Mouse (Mus musculus) bone marrow, adult 2 months (tissue): ENCODE measurements around the gene Zbtb2.

ENCODE experiments used
- CTCF ChIP-seq: fragments of 200-500 bp; IDR thresholded peaks from 2 replicates; pipeline ENCODE4 v1.5.1; 2011; ENCODE audit warnings: low read length, control low read depth; ENCODE audit not compliant: control insufficient read depth, insufficient read depth
- POLR2A ChIP-seq: fragments of 200-500 bp; IDR thresholded peaks from 2 replicates; pipeline ENCODE4 v1.6.1; 2011; ENCODE audit warnings: low read depth, mild to moderate bottlenecking, control low read depth, low read length, borderline replicate concordance; ENCODE audit not compliant: control insufficient read depth

GRCm38 (mm10) chr10:4346489-4347135 is 41.3 kb downstream of the Zbtb2 start:
- TF ChIP-seq CTCF, result peak; percentile 88
- no peak; the same call in 1 of the 2 replicates for TF ChIP-seq POLR2A
